Mouse (Mus musculus): Measurements from ENCODE around the gene Hoxb6. TPM values are rescaled to one million over a fixed set of nuclear protein-coding genes. Genes with fewer than 3 reads are reported as not detected.
A peak's percentile ranks its signal among the peaks of the same experiment; 100 is the strongest.

Hoxb6 gene
- total RNA-seq, 2 experiments from 2014 or later, result not detected

- no peak for DNase-seq
Observed at GRCm38 (mm10) chr11:96316696-96317607, 24.7 kb downstream of the Hoxb6 start.

GRCm38 (mm10) chr11:96317608-96318367 is 25.5 kb downstream of the Hoxb6 start, which contains the start of gene Hoxb4:
TSS of gene Hoxb4 (plus strand) at chr11:96318267.
- DNase-seq, result no peak

- peak; percentile 59 to 78 for DNase-seq
Observed at GRCm38 (mm10) chr11:96318368-96319070, 26.2 kb downstream of the Hoxb6 start.

- DNase-seq, result peak in 1 of 2 experiments; percentile 29
Observed at GRCm38 (mm10) chr11:96319071-96319902, 27.0 kb downstream of the Hoxb6 start.

- no peak for DNase-seq
Observed at GRCm38 (mm10) chr11:96319910-96320309, 27.6 kb downstream of the Hoxb6 start.

- no peak for DNase-seq
Observed at GRCm38 (mm10) chr11:96320688-96321087, 28.4 kb downstream of the Hoxb6 start.

GRCm38 (mm10) chr11:96321846-96322245 is 29.6 kb downstream of the Hoxb6 start:
- no peak for DNase-seq

- no peak for DNase-seq
Observed at GRCm38 (mm10) chr11:96322738-96323137, 30.5 kb downstream of the Hoxb6 start.

GRCm38 (mm10) chr11:96323154-96323553 is 30.9 kb downstream of the Hoxb6 start, which contains the start of gene Hoxb3:
TSS of gene Hoxb3 (plus strand) at chr11:96323326.
- DNase-seq, result no peak

- no peak for DNase-seq
Observed at GRCm38 (mm10) chr11:96324125-96324524, 31.8 kb downstream of the Hoxb6 start.

GRCm38 (mm10) chr11:96324965-96325364 is 32.7 kb downstream of the Hoxb6 start:
- DNase-seq, result no peak

- DNase-seq, result no peak
Observed at GRCm38 (mm10) chr11:96325747-96326212, 33.5 kb downstream of the Hoxb6 start.

GRCm38 (mm10) chr11:96326705-96327104 is 34.4 kb downstream of the Hoxb6 start:
- DNase-seq, result no peak

GRCm38 (mm10) chr11:96327122-96327521 is 34.8 kb downstream of the Hoxb6 start:
- DNase-seq, result no peak

- no peak for DNase-seq
Observed at GRCm38 (mm10) chr11:96327750-96328149, 35.5 kb downstream of the Hoxb6 start.

- no peak for DNase-seq
Observed at GRCm38 (mm10) chr11:96328605-96329004, 36.3 kb downstream of the Hoxb6 start.

GRCm38 (mm10) chr11:96332105-96332504 is 39.8 kb downstream of the Hoxb6 start:
- no peak for DNase-seq

- no peak for DNase-seq
Observed at GRCm38 (mm10) chr11:96332618-96333032, 40.3 kb downstream of the Hoxb6 start.

GRCm38 (mm10) chr11:96333241-96334001 is 41.1 kb downstream of the Hoxb6 start:
- DNase-seq, result no peak

- DNase-seq, result no peak
Observed at GRCm38 (mm10) chr11:96334002-96334364, 41.7 kb downstream of the Hoxb6 start.

GRCm38 (mm10) chr11:96334998-96335397 is 42.7 kb downstream of the Hoxb6 start:
- no peak for DNase-seq

Data from heart, adult 18-20 months (tissue).